Mouse (Mus musculus) R1 (cell line): ENCODE results near the gene Olfr769.
A peak's percentile ranks its signal among the peaks of the same experiment; 100 is the strongest.
"Not testable (repeated sequence)": the region's sequence is repeated elsewhere in the genome, so short reads cannot be mapped to it uniquely, and the experiment has no call there.

Source experiments
- DNase-seq: peaks from one replicate; pipeline ENCODE4 v3.0.0-alpha.2; 2018; ENCODE audit warnings: low read depth, low spot score

The Olfr769 gene

DNA sequence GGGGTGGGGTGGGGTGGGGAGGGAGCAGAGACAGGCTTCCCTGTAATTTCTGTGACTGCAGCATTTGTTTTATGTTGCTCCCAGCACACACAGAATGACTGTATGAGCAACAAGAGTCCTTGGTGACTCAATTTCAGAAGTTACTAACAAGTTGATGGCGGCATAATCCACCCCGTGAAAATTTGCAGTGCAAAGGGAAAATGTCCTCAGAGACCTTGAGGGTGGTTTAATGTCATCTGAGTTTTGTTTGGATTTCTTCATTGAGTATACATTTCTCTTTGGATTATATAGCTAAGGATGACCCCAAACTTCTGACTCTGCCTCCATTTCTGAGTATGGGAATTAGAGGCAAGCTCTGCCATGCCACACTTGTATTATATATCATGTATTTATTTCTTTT lies at the start of gene Olfr769:
Olfr769 (minus strand) TSS at position 101 of the 400 bp plus-strand sequence.
- no peak for DNase-seq

DNA sequence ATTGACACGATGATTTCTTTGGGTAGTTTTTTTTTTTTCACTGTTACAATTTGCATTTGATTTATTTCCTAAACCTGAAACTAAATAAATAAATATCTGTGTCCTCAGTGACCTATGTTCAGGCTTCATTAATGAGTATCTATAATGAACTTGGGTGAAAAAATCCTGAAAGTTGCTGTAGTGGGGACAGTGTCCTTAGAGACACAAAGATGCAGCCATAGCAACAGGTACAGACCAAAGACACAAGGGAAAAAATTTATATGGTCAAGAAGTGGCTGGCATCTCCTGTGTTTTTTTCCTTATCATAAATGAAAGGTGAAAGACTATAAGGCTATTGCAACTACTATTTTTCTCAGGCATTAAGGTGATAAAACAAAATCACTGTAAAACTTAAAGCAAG lies 47.0 kb upstream of the Olfr769 start, which contains the start of gene Olfr771:
Olfr771 (minus strand) TSS at position 101 of the 400 bp plus-strand sequence.
- no peak for DNase-seq

- no peak for DNase-seq
These were observed 21.2 kb upstream of the Olfr769 start, which contains the start of gene Olfr770 for GRCm38 (mm10) chr10:129138898-129139297. Gene Olfr770 (minus strand): TSS chr10:129138998.

DNA sequence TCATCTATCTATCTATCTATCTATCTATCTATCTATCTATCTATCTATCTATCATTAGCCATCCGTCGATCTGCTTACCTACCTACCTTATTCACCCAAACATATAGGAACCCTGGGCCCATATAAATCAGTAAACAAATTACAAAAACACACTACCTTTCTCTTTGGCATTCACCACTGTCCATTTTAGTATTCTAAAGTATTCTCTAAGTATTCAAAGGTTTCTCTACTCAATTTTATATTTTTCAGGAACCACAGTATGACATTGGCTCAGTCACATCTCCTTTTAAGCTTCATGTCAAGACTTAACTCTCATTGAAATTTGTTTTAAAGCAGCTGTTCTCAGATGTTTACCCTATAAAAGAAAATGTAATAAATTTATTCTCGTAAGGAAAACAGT lies 2.5 kb downstream of the Olfr769 start:
- no peak for DNase-seq

- DNase-seq: peak; percentile 77
These were observed 16.4 kb downstream of the Olfr769 start for GRCm38 (mm10) chr10:129101231-129101630.

DNA sequence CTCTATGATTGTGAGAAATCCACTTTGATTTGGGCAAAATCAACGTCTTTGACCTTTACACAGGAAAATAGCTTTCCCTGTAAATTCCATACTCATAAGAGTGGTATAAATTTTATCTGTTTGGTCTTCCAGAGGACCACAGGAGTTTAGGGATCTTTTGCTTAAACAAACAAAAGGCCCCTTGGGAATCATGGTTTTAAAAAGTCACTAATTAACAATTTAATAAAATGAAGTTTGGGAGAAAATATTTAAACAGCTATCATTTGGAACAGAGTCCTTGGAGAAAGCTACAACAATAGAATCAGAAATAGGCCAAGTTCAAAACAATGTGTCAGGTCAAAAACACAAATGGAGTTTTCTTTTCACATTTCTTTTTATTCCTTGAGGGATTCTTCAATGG lies 18.4 kb downstream of the Olfr769 start, which contains the start of gene Olfr768:
Olfr768 (minus strand) TSS at position 101 of the 400 bp plus-strand sequence.
- DNase-seq: no peak

DNA sequence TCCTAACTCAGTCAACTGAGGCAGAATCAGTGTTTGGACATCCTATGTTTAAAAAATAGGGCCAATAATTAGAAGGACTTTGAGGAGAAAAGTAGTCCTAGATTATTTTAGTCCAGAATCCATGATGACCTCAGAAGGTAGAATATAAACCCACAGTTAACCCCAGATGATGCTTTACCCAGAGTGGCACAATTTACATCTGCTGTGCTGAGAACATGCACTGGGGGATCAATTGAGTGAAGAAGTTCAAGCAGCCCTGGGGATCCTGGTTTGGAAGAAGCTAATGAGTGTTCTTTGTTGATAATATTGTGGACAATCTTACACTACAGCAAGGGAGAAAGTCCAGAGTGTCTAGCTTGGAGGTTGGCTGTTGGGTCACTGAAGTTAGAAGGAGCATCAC lies 34.9 kb downstream of the Olfr769 start, which contains the start of gene Olfr767:
Olfr767 (minus strand) TSS at position 101 of the 400 bp plus-strand sequence.
- not testable (repeated sequence) for DNase-seq

DNA sequence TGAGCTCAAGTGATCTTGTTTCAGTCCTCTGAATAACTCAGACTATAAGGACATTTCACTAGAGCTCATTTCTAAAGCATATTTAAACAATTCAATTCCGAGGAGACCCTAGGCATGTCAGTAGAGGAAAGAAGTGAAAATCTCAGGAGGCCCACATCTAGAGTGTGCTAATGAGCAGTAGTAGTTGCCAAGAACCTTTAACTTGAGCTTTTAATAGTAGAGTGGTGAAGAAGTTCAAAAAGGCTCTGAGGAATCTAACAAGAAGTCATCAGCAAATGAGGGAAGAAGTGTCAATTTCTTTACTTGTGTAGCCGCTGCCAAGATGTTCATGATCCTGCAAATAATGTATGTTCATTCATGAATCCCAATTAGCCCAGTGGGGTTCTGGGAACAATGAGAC lies 48.8 kb downstream of the Olfr769 start, which contains the start of gene Olfr766-ps1:
Olfr766-ps1 (minus strand) TSS at position 101 of the 400 bp plus-strand sequence.
- DNase-seq: no peak
